Mouse (Mus musculus): ENCODE data around the gene Prdm16.

Prdm16 gene

DNA sequence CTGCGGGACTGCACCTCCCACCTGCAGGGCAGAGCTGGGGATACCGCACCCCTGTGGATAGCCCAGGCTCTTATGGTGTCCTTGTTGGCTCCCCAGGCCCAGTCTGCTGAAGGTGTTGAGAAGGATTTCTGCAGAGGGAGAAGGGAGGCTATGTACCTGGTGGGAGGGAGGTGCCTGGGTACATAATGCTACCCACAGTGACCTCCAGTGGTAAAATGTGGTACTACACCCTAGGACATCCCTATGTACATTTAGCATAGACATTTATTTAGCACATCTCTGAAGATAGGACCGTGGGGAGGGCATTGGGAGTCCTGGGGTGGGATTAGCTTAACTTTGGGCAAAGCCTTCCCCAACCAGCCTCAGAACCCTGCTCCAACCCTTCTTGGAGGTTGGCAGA, 363.7 kb downstream of the Prdm16 start:
- DNase-seq (ENCODE audit: low read depth, low spot score) = peak; percentile 80

DNA sequence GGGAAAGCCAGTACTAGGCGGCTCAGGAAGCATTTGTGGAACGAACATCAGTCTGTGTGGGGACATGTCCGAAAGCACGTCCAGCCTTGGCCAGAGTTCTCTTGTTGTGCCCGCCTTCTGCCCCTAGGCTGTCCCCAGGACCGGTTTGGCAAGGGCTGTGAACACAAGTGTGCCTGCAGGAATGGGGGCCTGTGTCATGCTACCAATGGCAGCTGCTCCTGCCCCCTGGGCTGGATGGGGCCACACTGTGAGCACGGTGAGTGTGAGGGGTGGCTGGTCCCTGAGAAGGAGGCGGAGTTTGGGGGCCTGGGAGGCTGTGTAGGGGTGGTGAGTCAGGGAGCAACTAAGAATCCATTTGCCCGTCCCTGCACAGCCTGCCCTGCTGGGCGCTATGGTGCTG, 367.2 kb downstream of the Prdm16 start:
- no peak for DNase-seq (ENCODE audit: low read depth, low spot score)

DNA sequence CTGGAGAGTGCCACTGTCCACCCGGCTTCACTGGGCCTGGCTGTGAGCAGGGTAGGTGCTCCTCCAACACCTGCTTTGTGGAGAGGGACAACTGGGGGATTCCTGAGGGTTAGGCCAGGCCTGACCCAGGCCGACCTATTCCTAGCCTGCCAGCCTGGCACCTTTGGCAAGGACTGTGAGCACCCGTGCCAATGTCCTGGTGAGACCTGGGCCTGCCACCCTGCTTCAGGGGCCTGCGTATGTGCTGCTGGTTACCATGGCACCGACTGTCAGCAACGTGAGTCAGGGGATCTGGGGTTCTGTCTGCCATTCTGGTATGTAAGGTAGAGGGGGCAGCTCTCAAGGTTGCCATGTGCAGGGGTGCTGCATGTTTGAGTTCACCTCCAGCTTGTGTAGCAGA, 369.2 kb downstream of the Prdm16 start:
- DNase-seq (ENCODE audit: low read depth, low spot score) = no peak

Measured in ZHBTc4 (cell line).